Mouse (Mus musculus): ENCODE measurements around the gene Orai2.

GRCm38 (mm10) chr5:136136292-136136990 is 34.1 kb downstream of the Orai2 start:
- TF ChIP-seq POLR2A (IDR thresholded peaks at IDR 0.05; ENCODE audit: extremely low read depth, insufficient read depth, low read length) (no peak), CTCF (IDR thresholded peaks at IDR 0.05; ENCODE audit: low read depth, low read length) (no peak)
